ENCODE assay signal across 12 mouse cellular contexts in the genomic region with DNA sequence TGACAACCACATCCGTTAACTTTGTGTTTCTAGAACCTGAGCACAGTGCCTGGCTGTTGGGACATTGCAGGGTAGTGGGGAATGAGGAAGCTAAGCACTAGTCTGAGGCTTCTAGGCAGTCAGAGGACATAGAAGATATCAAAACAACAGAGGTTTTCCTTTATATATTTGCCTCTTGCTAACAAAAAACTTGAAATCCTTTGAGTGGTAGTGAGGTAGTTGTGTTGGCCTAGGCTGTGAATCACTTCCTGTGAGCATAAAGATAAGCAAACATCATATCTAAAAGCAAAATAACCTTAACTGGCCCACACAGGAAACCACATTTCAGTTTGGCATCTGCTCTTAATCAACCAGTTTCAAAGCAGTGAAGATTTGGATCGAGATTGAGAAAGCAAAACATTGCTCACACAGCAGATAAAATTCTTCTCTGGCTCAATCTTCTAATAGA. TPM values are rescaled to one million over a fixed set of nuclear protein-coding genes. Genes with fewer than 3 reads are reported as not detected.
DNase-seq lines count a peak whose midpoint lies in the region; ATAC-seq and TF ChIP-seq lines count a peak whose summit lies in the region.
"Had no signal": no experiment of that assay in that cellular context is flagged by ENCODE, and none has a peak within 500 bp of the region (broad histone marks: within the 10 kb centered on the region; RNA-seq: fewer than 3 reads in every experiment).

No protein-coding gene starts in this region.

- ATAC-seq in kidney, embryonic 16.5 days (ENCODE audit: low FRiP score, low TSS enrichment): no peak
- no peak for ATAC-seq in forebrain, embryonic 14.5 days

- TF ChIP-seq CTCF in bone marrow, adult 2 months (IDR thresholded peaks at IDR 0.05; ENCODE audit: control insufficient read depth, insufficient read depth, low read length): no peak

- no peaks in the 10 kb centered on the region for H3K9me3 ChIP-seq in kidney, embryonic 16.5 days (ENCODE audit: low read length)
- H3K9me3 ChIP-seq in forebrain, embryonic 14.5 days (replicated peaks; ENCODE audit: control insufficient read depth, low read length): no peaks in the 10 kb centered on the region
- H3K9me3 ChIP-seq: embryonic facial prominence, embryonic 15.5 days had no signal

- no peaks in the 10 kb centered on the region for H3K36me3 ChIP-seq in kidney, embryonic 16.5 days (ENCODE audit: insufficient read depth, low read length)
- no peaks in the 10 kb centered on the region for H3K36me3 ChIP-seq in forebrain, embryonic 14.5 days (ENCODE audit: control insufficient read depth, insufficient read depth, low read length)
- H3K36me3 ChIP-seq: embryonic facial prominence, embryonic 15.5 days had no signal

- H3K4me3 ChIP-seq in kidney, embryonic 16.5 days (ENCODE audit: low read length): no peak overlapping the region
- H3K4me3 ChIP-seq in bone marrow, adult 2 months (replicated peaks; ENCODE audit: control insufficient read depth, low read depth, low read length): peak overlapping the region; percentile 71
- no peak overlapping the region for H3K4me3 ChIP-seq in forebrain, embryonic 14.5 days (ENCODE audit: low read depth, low read length)
- H3K4me3 ChIP-seq: embryonic facial prominence, embryonic 15.5 days had no signal

- 60% methylated on average over 2 of the region's 2 CpGs for WGBS in kidney, embryonic 16.5 days
- 0% methylated on average over 2 of the region's 2 CpGs for WGBS in bone marrow, adult 2 months
- WGBS in forebrain, embryonic 14.5 days: 73% methylated on average over 2 of the region's 2 CpGs

- no peaks in the 10 kb centered on the region for H3K4me1 ChIP-seq in kidney, embryonic 16.5 days (ENCODE audit: insufficient read depth, low read length)
- H3K4me1 ChIP-seq in bone marrow, adult 2 months (ENCODE audit: control insufficient read depth, insufficient read depth, low read length): no peaks in the 10 kb centered on the region; the same call in 1 of the 2 replicates
- no peaks in the 10 kb centered on the region for H3K4me1 ChIP-seq in forebrain, embryonic 14.5 days (ENCODE audit: control insufficient read depth, insufficient read depth, low read length)
- H3K4me1 ChIP-seq: embryonic facial prominence, embryonic 15.5 days had no signal

- no peak overlapping the region for H3K27ac ChIP-seq in kidney, embryonic 16.5 days (ENCODE audit: low read length)
- H3K27ac ChIP-seq in bone marrow, adult 2 months (ENCODE audit: control insufficient read depth, insufficient read depth, low read depth, low read length, poor library complexity): peak overlapping the region; percentile 71; the same call in 1 of the 2 replicates
- no peak overlapping the region for H3K27ac ChIP-seq in forebrain, embryonic 14.5 days (ENCODE audit: low read depth, low read length)
- H3K27ac ChIP-seq: embryonic facial prominence, embryonic 15.5 days had no signal

- peak; percentile 42 for DNase-seq in kidney, postnatal 14 days
- DNase-seq in CD4-positive, CD25-positive, alpha-beta regulatory T cell, adult 2 months (ENCODE audit: low read depth, low spot score): peak; percentile 86
- peak; percentile 18 to 20 for DNase-seq in monocyte, adult 2 months (ENCODE audit: low read depth in 1 of 2, low spot score in 2 of 2)
- no peak for DNase-seq in left cerebral cortex, postnatal 4 days
- DNase-seq in forebrain, embryonic 14.5 days (ENCODE audit: low spot score): no peak
- DNase-seq in left cerebral cortex, adult 18-20 months (ENCODE audit: low spot score in 2 of 2): no peak
- DNase-seq: cerebellum, adult 11 months; lung, embryonic 14.5 days had no signal

- intact Hi-C loops in left cerebral cortex, postnatal 4 days (cut with DNase I): no loop called here

- H3K9ac ChIP-seq in kidney, embryonic 16.5 days (replicated peaks; ENCODE audit: low read length): no peak overlapping the region
- no peak overlapping the region for H3K9ac ChIP-seq in forebrain, embryonic 14.5 days (ENCODE audit: low read length)
- H3K9ac ChIP-seq: embryonic facial prominence, embryonic 15.5 days; lung, embryonic 14.5 days had no signal

- no peak for TF ChIP-seq POLR2A in bone marrow, adult 2 months (IDR thresholded peaks at IDR 0.05; ENCODE audit: borderline replicate concordance, control insufficient read depth, low read depth, low read length)

- no peak overlapping the region for H3K4me2 ChIP-seq in kidney, embryonic 16.5 days (replicated peaks; ENCODE audit: low read depth, low read length)
- H3K4me2 ChIP-seq in forebrain, embryonic 14.5 days (ENCODE audit: low read length): no peak overlapping the region
- H3K4me2 ChIP-seq: embryonic facial prominence, embryonic 15.5 days; lung, embryonic 14.5 days had no signal

- no peaks in the 10 kb centered on the region for H3K27me3 ChIP-seq in kidney, embryonic 16.5 days (ENCODE audit: insufficient read depth, low read length)
- no peaks in the 10 kb centered on the region for H3K27me3 ChIP-seq in forebrain, embryonic 14.5 days (replicated peaks; ENCODE audit: control insufficient read depth, insufficient read depth, low read length)
- H3K27me3 ChIP-seq: embryonic facial prominence, embryonic 15.5 days had no signal

RNA-seq across cellular contexts. Expression of gene Cd53, which starts 1.5 kb away (rescaled TPM):
- polyA plus RNA-seq in kidney, embryonic 16.5 days (2015; fragmentation: Nextera tagmentation; extraction: Ambion mirVana): 3.4 and 4.7 TPM in 2 replicates
- 11.4 and 33.0 TPM in 2 replicates for polyA plus RNA-seq in bone marrow, adult 2 months (2011; ENCODE audit: insufficient read depth, insufficient read length, low replicate concordance, missing spikeins)
- total RNA-seq in left cerebral cortex, postnatal 4 days (2021): 1 to 10 TPM; 3.2 to 3.4 TPM
- 4.4 TPM in 2 replicates for polyA plus RNA-seq in forebrain, embryonic 14.5 days (2014; fragmentation: Nextera tagmentation; extraction: Ambion mirVana)
- 1 to 10 TPM; 7.7 to 9.4 TPM for total RNA-seq in left cerebral cortex, adult 18-20 months (2021)

RNA-seq across cellular contexts. Expression of gene Olfr266, which starts 37.6 kb away (rescaled TPM):
- polyA plus RNA-seq in kidney, embryonic 16.5 days (2015; fragmentation: Nextera tagmentation; extraction: Ambion mirVana): not detected in 2 replicates
- not detected in 2 replicates for polyA plus RNA-seq in bone marrow, adult 2 months (2011; ENCODE audit: insufficient read depth, insufficient read length, low replicate concordance, missing spikeins)
- total RNA-seq in left cerebral cortex, postnatal 4 days (2021): not detected
- polyA plus RNA-seq in forebrain, embryonic 14.5 days (2014; fragmentation: Nextera tagmentation; extraction: Ambion mirVana): not detected in 2 replicates
- total RNA-seq in left cerebral cortex, adult 18-20 months (2021): not detected
- total RNA-seq: heart, adult 18-20 months had no signal
- polyA plus RNA-seq: embryonic facial prominence, embryonic 15.5 days; lung, embryonic 14.5 days had no signal

Comparison
In these comparisons a context has a peak if more than half of its experiments do, and no peak if none do; other contexts are left out.
1. DNase-seq: peak in kidney, postnatal 14 days (single experiment), CD4-positive, CD25-positive, alpha-beta regulatory T cell, adult 2 months (single experiment) and monocyte, adult 2 months (2 of 2); none in left cerebral cortex, postnatal 4 days (single experiment), forebrain, embryonic 14.5 days (single experiment) and left cerebral cortex, adult 18-20 months (0 of 2).